Mouse (Mus musculus) thymus, adult 2 months (tissue): ENCODE measurements around the gene Tmem235. TPM values are rescaled to one million over a fixed set of nuclear protein-coding genes. Genes with fewer than 3 reads are reported as not detected.

ENCODE experiments used
- DNase-seq: peaks from one replicate; pipeline ENCODE4 v3.0.0; 2021
- H3K27ac ChIP-seq: fragments of 200-500 bp; 2 replicates; pipeline ENCODE4 v1.5.1; 2012; ENCODE audit warnings: low read length, control low read depth; ENCODE audit not compliant: control insufficient read depth, insufficient read depth
- H3K27me3 ChIP-seq: fragments of 200-500 bp; 2 replicates; pipeline ENCODE4 v1.6.1; 2012; ENCODE audit warnings: mild to moderate bottlenecking, low read length, moderate library complexity, mixed read lengths; ENCODE audit not compliant: control insufficient read depth, insufficient read depth
- H3K36me3 ChIP-seq: fragments of 200-500 bp; 2 replicates; pipeline ENCODE4 v1.6.1; 2012; ENCODE audit warnings: mild to moderate bottlenecking, low read length, moderate library complexity; ENCODE audit not compliant: control insufficient read depth, insufficient read depth
- H3K4me1 ChIP-seq: fragments of 200-500 bp; replicated peaks from 2 replicates; pipeline ENCODE4 v1.6.1; 2012; ENCODE audit warnings: low read length; ENCODE audit not compliant: control insufficient read depth, insufficient read depth
- H3K4me3 ChIP-seq: fragments of 200-500 bp; 2 replicates; pipeline ENCODE4 v1.5.1; 2012; ENCODE audit warnings: mild to moderate bottlenecking, low read length, control low read depth, moderate library complexity; ENCODE audit not compliant: control insufficient read depth, insufficient read depth
- CTCF ChIP-seq: fragments of 200-500 bp; IDR thresholded peaks from 2 replicates; pipeline ENCODE4 v1.5.1; 2012; ENCODE audit warnings: mild to moderate bottlenecking, control low read depth, low read length, moderate library complexity, borderline replicate concordance; ENCODE audit not compliant: control insufficient read depth, poor library complexity, insufficient read depth; ENCODE audit errors: extremely low read depth
- POLR2A ChIP-seq: fragments of 200-500 bp; IDR thresholded peaks from 2 replicates; pipeline ENCODE4 v1.6.1; 2012; ENCODE audit warnings: mild to moderate bottlenecking, low read length, control low read depth, moderate library complexity; ENCODE audit not compliant: control insufficient read depth, poor library complexity, insufficient read depth; ENCODE audit errors: extremely low read depth
- WGBS: fragments of 180-500 bp; shearing (Covaris S2); methylation state at CpG from one replicate; pipeline ENCODE4 v1.1.7; 2018; 5-methylcytosine and 5-hydroxymethylcytosine counted together
- polyA plus RNA-seq: library from polyadenylated mRNA; depleted of rRNA; stranded (reverse); fragments of >200 nt; gene quantifications from 2 replicates; pipeline ENCODE4 v1.2.3, GENCODE M21; 2012; rRNA removed

Gene Tmem235
- polyA plus RNA-seq, 1 experiment = 0.05 TPM

- peak; percentile 48 for DNase-seq
- Histone ChIP-seq H3K4me3 (no peak overlapping the region), H3K27me3 (no peaks in the 10 kb centered on the region), H3K36me3 (no peaks in the 10 kb centered on the region), H3K4me1 (peaks cover 37% of the 10 kb centered on the region), H3K27ac (no peak overlapping the region)
- WGBS = 69% methylated on average over 8 of the region's 8 CpGs
- TF ChIP-seq CTCF = no peak
Observed at GRCm38 (mm10) chr11:117904442-117904841, 43.9 kb downstream of the Tmem235 start.

DNA sequence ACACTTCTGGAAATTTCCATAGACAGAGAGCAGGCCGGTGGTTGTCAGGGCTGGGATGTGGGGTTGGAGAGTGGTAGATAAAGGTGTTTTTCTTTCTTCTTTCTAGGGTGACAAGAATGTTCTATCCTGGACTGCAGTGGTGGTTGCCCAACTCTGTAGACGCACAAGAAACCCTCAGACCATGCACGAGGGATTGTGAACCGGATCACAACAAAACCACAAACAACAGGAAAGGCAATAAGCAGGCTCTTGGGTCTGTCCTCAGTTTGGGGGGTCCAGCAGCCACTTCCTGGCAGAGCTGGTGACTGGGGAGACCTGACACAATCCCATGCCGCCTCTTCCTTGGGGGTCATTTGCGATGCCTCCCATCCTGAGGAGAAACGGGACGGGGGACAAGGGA lies 48.8 kb downstream of the Tmem235 start:
- H3K4me1 ChIP-seq = peaks cover 40% of the 10 kb centered on the region
- no peak for DNase-seq
- no peak for TF ChIP-seq POLR2A
- no peak for TF ChIP-seq CTCF
- H3K27ac ChIP-seq = no peak overlapping the region
- H3K27me3 ChIP-seq = no peaks in the 10 kb centered on the region
- no peaks in the 10 kb centered on the region for H3K36me3 ChIP-seq
- 34% methylated on average over 8 of the region's 8 CpGs for WGBS
- H3K4me3 ChIP-seq = no peak overlapping the region

- peak; percentile 83 for DNase-seq
- H3K36me3 ChIP-seq = no peaks in the 10 kb centered on the region
- 30% methylated on average over 13 of the region's 13 CpGs for WGBS
- H3K4me3 ChIP-seq = no peak overlapping the region
- peaks cover 44% of the 10 kb centered on the region for H3K4me1 ChIP-seq
- no peaks in the 10 kb centered on the region for H3K27me3 ChIP-seq
- TF ChIP-seq CTCF (peak; percentile 99), POLR2A (0 out of 2 replicates have a peak, but pooled peaks have one; percentile 25)
- H3K27ac ChIP-seq = no peak overlapping the region
Observed at GRCm38 (mm10) chr11:117912684-117913352, 52.3 kb downstream of the Tmem235 start.

GRCm38 (mm10) chr11:117914531-117914930 lies 54.0 kb downstream of the Tmem235 start:
- H3K4me3 ChIP-seq = no peak overlapping the region
- no peak for DNase-seq
- no peak overlapping the region for H3K27ac ChIP-seq
- no peak for TF ChIP-seq CTCF
- TF ChIP-seq POLR2A = no peak
- no peaks in the 10 kb centered on the region for H3K36me3 ChIP-seq
- WGBS = 44% methylated on average over 12 of the region's 12 CpGs
- H3K27me3 ChIP-seq = no peaks in the 10 kb centered on the region
- peaks cover 51% of the 10 kb centered on the region for H3K4me1 ChIP-seq

Other genes with a start within 250 kb of the Tmem235 start
- gene Tnrc6c, start 206.5 kb upstream of the Tmem235 start, polyA plus RNA-seq = 75.0 and 89.7 TPM in 2 replicates
- gene Tmc8, start 78.7 kb upstream of the Tmem235 start, polyA plus RNA-seq = 388 and 467 TPM in 2 replicates
- 201 and 217 TPM in 2 replicates for gene Tmc6, start 78.6 kb upstream of the Tmem235 start, polyA plus RNA-seq
- 1.7 and 1.8 TPM in 2 replicates for gene 6030468B19Rik, start 63.1 kb upstream of the Tmem235 start, polyA plus RNA-seq
- gene Gm20708, start 51.1 kb upstream of the Tmem235 start, polyA plus RNA-seq = 0.06 TPM in 1 of 2 replicates, not detected in the other
- 286 and 322 TPM in 2 replicates for gene Syngr2, start 51.1 kb upstream of the Tmem235 start, polyA plus RNA-seq
- gene Afmid, start 34.8 kb upstream of the Tmem235 start, polyA plus RNA-seq = 17.7 and 18.2 TPM in 2 replicates
- gene Tk1, start 34.7 kb upstream of the Tmem235 start, polyA plus RNA-seq = 130 and 167 TPM in 2 replicates
- 75.4 and 87.2 TPM in 2 replicates for gene Birc5, start 11.5 kb upstream of the Tmem235 start, polyA plus RNA-seq
- 15.3 and 16.9 TPM in 2 replicates for gene Tha1, start 12.7 kb downstream of the Tmem235 start, polyA plus RNA-seq
- gene Socs3, start 109.3 kb downstream of the Tmem235 start, polyA plus RNA-seq = 44.3 and 45.7 TPM in 2 replicates
- 89.1 and 89.5 TPM in 2 replicates for gene Pgs1, start 125.5 kb downstream of the Tmem235 start, polyA plus RNA-seq